Mouse (Mus musculus): Measurements from ENCODE around the gene Gnb5. TPM values are rescaled to one million over a fixed set of nuclear protein-coding genes. Genes with fewer than 3 reads are reported as not detected.
A peak's percentile ranks its signal among the peaks of the same experiment; 100 is the strongest.

Gnb5 gene
- polyA plus RNA-seq, 2 experiments = 26.9 to 28.5 TPM

DNA sequence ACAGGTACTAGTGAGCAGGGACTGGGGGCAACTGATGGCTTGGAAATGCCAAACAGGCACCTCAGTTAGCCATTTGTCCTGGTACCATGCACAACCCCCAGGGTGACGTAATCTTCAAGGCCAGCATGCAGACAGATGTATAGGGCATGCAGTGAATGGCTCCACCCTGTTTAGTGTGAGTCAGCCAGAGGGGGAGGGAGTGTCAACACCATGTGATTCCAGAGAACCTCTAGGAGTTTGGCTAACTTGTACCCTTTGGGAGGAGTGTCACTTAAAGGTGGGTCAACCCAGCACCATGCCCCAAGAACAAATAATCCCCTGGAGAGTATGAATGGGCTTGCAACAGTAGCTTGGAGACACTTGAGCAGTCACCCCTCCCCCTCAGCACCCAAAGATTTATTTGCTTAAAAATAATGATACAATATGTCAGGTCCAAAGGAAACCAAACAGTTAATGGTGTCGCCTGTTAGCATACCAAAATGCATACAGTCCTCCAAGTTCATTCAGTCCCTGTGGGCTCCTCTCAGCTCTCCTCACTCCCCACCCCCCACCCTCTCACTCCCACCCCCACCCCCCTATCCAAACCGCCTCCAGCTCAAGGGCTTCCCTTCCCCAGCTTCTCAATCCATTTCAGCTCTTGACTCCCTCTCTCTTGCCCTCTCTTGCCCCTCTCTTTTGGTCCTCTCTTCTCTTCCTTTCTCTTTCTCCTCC lies 41.9 kb upstream of the Gnb5 start:
- DNase-seq (ENCODE audit: low spot score) (no peak), ATAC-seq (ENCODE audit: low FRiP score, low read depth) (0 out of 2 replicates have a peak, but pooled peaks have one; percentile 27)
- 45% methylated on average over 3 of the region's 3 CpGs for WGBS
- no peak for TF ChIP-seq POLR2A (IDR thresholded peaks at IDR 0.05; ENCODE audit: borderline replicate concordance, extremely low read depth, insufficient read depth, insufficient read length)
- H3K4me3 ChIP-seq (replicated peaks; ENCODE audit: low read length) = no peak overlapping the region
- no peak overlapping the region for H3K9ac ChIP-seq (ENCODE audit: low read depth, low read length, severe bottlenecking)
- H3K36me3 ChIP-seq (ENCODE audit: control insufficient read depth, insufficient read depth, low read length) = no peaks in the 10 kb centered on the region
- peaks cover 8% of the 10 kb centered on the region; the same call in 1 of the 2 replicates for H3K4me1 ChIP-seq (ENCODE audit: control insufficient read depth, insufficient read depth, low read length)
- H3K9me3 ChIP-seq (ENCODE audit: control insufficient read depth, low read length) = no peaks in the 10 kb centered on the region
- no peak overlapping the region for H3K27ac ChIP-seq (replicated peaks; ENCODE audit: low read depth, low read length)
- no peaks in the 10 kb centered on the region for H3K27me3 ChIP-seq (ENCODE audit: control insufficient read depth, insufficient read depth, low read length)
- no peak overlapping the region for H3K4me2 ChIP-seq (replicated peaks; ENCODE audit: low read depth, low read length, severe bottlenecking)

DNA sequence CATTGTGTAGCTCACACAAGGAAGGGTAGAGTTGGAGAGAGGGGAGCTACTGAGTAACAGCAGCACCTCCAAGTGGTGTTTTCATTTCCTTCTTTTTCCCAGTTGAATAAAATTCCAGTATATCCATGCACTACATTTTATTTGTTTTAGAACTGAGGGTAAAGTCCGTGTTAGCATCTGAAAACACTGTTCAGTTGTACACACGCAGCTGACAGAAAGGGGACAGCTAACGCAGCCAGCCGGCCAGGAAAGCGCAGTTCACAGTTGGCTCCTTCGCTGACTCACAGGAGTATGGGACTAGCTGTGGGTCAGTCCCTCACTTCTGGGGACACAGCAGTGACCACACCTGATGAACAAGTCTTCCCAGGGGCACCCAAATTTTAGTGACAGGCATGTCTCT lies 38.9 kb upstream of the Gnb5 start:
- no peaks in the 10 kb centered on the region for H3K27me3 ChIP-seq (ENCODE audit: control insufficient read depth, insufficient read depth, low read length)
- TF ChIP-seq POLR2A (IDR thresholded peaks at IDR 0.05; ENCODE audit: borderline replicate concordance, extremely low read depth, insufficient read depth, insufficient read length) = no peak
- H3K27ac ChIP-seq (replicated peaks; ENCODE audit: low read depth, low read length) = no peak overlapping the region
- no peak overlapping the region for H3K4me2 ChIP-seq (replicated peaks; ENCODE audit: low read depth, low read length, severe bottlenecking)
- H3K9me3 ChIP-seq (ENCODE audit: control insufficient read depth, low read length) = no peaks in the 10 kb centered on the region
- no peaks in the 10 kb centered on the region for H3K4me1 ChIP-seq (ENCODE audit: control insufficient read depth, insufficient read depth, low read length)
- WGBS = 75% methylated on average over 6 of the region's 6 CpGs
- no peaks in the 10 kb centered on the region for H3K36me3 ChIP-seq (ENCODE audit: control insufficient read depth, insufficient read depth, low read length)
- no peak for ATAC-seq (ENCODE audit: low FRiP score, low read depth)
- DNase-seq (ENCODE audit: low spot score) = no peak
- H3K9ac ChIP-seq (ENCODE audit: low read depth, low read length, severe bottlenecking) = no peak overlapping the region
- no peak overlapping the region for H3K4me3 ChIP-seq (replicated peaks; ENCODE audit: low read length)

DNA sequence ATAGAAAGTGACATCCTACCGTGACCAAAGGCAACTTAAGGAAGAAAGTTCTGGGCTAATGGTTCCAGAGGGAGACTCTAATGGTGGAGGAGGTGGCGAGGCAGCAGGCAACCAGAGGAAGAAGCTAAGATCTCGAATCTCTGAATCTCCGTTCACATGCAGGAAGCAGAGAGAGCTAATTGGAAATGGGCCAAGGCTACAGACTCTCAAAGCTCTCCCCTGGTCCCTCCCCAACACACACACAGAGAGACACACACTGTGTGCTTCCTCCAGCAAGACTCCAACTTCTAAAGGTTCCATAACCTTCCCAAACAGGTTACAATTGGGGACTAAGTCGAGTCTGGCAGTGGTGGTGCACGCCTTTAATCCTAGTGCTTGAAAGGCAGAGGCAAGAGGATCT lies 35.7 kb upstream of the Gnb5 start:
- DNase-seq (ENCODE audit: low spot score) (no peak), ATAC-seq (ENCODE audit: low FRiP score, low read depth) (no peak)
- Histone ChIP-seq H3K4me3 (replicated peaks; ENCODE audit: low read length) (no peak overlapping the region), H3K4me1 (ENCODE audit: control insufficient read depth, insufficient read depth, low read length) (no peaks in the 10 kb centered on the region), H3K9me3 (ENCODE audit: control insufficient read depth, low read length) (no peaks in the 10 kb centered on the region), H3K4me2 (replicated peaks; ENCODE audit: low read depth, low read length, severe bottlenecking) (no peak overlapping the region), H3K27me3 (ENCODE audit: control insufficient read depth, insufficient read depth, low read length) (no peaks in the 10 kb centered on the region), H3K27ac (replicated peaks; ENCODE audit: low read depth, low read length) (no peak overlapping the region), H3K36me3 (ENCODE audit: control insufficient read depth, insufficient read depth, low read length) (no peaks in the 10 kb centered on the region), H3K9ac (ENCODE audit: low read depth, low read length, severe bottlenecking) (no peak overlapping the region)
- no peak for TF ChIP-seq POLR2A (IDR thresholded peaks at IDR 0.05; ENCODE audit: borderline replicate concordance, extremely low read depth, insufficient read depth, insufficient read length)
- WGBS = 72% methylated on average over 6 of the region's 6 CpGs

DNA sequence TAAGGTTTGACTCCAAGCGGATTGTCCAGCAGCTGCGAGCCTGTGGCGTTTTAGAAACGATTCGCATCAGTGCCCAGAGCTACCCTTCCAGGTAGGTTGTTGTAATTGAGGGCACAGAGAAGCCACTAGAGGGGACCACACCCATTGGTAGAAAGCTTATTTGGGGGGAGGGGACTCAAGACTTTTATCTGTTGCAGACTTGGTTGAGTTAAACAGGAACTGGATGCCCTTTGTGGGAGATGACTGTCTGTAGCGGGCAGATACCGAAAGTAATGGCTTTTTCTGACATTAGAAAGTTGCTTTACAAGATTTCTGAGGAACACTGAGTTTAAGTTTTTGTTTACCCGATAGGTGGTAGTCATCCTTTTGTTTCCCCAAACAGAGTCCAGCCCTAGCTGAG lies 34.5 kb upstream of the Gnb5 start:
- 79% methylated on average over 8 of the region's 8 CpGs for WGBS
- Histone ChIP-seq H3K4me2 (replicated peaks; ENCODE audit: low read depth, low read length, severe bottlenecking) (no peak overlapping the region), H3K27ac (replicated peaks; ENCODE audit: low read depth, low read length) (no peak overlapping the region), H3K36me3 (ENCODE audit: control insufficient read depth, insufficient read depth, low read length) (no peaks in the 10 kb centered on the region), H3K4me3 (replicated peaks; ENCODE audit: low read length) (no peak overlapping the region), H3K27me3 (ENCODE audit: control insufficient read depth, insufficient read depth, low read length) (no peaks in the 10 kb centered on the region), H3K9me3 (ENCODE audit: control insufficient read depth, low read length) (no peaks in the 10 kb centered on the region), H3K4me1 (ENCODE audit: control insufficient read depth, insufficient read depth, low read length) (no peaks in the 10 kb centered on the region), H3K9ac (ENCODE audit: low read depth, low read length, severe bottlenecking) (no peak overlapping the region)
- ATAC-seq (ENCODE audit: low FRiP score, low read depth) = no peak
- no peak for DNase-seq (ENCODE audit: low spot score)
- no peak for TF ChIP-seq POLR2A (IDR thresholded peaks at IDR 0.05; ENCODE audit: borderline replicate concordance, extremely low read depth, insufficient read depth, insufficient read length)

DNA sequence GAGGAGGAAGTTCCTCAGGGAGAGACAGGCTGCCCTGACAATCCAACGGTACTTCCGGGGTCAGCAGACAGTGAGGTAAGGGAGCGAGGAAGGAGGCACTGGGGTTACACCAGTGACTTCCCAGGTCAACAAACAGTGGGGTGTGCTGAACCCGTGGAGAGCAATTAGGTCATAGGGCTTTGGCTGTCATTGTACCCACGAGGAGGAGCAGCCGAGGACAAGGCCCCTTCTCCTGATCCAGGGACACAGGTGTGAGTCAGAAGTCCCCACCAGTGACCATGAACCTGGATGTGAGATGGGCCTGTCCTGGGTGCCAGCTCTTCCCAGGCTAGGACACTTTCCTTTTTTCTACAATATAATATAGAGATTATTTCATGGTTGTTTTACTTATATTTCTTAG lies 32.4 kb upstream of the Gnb5 start:
- ATAC-seq (ENCODE audit: low FRiP score, low read depth) (no peak), DNase-seq (ENCODE audit: low spot score) (no peak)
- Histone ChIP-seq H3K4me3 (replicated peaks; ENCODE audit: low read length) (no peak overlapping the region), H3K9me3 (ENCODE audit: control insufficient read depth, low read length) (no peaks in the 10 kb centered on the region), H3K27me3 (ENCODE audit: control insufficient read depth, insufficient read depth, low read length) (no peaks in the 10 kb centered on the region), H3K27ac (replicated peaks; ENCODE audit: low read depth, low read length) (no peak overlapping the region), H3K36me3 (ENCODE audit: control insufficient read depth, insufficient read depth, low read length) (no peaks in the 10 kb centered on the region), H3K9ac (ENCODE audit: low read depth, low read length, severe bottlenecking) (no peak overlapping the region), H3K4me2 (replicated peaks; ENCODE audit: low read depth, low read length, severe bottlenecking) (no peak overlapping the region), H3K4me1 (ENCODE audit: control insufficient read depth, insufficient read depth, low read length) (no peaks in the 10 kb centered on the region)
- TF ChIP-seq POLR2A (IDR thresholded peaks at IDR 0.05; ENCODE audit: borderline replicate concordance, extremely low read depth, insufficient read depth, insufficient read length) = no peak
- WGBS = 83% methylated on average over 6 of the region's 6 CpGs

Data from limb, embryonic 14.5 days (tissue).